Mouse (Mus musculus) T-helper 17 cell (primary cell): Measurements from ENCODE around the gene Cgref1.

Source experiments
- in situ Hi-C, 2 experiments: fragments of 300-600 bp; cut with MboI, MseI; formaldehyde crosslinking; loops; 1 replicate in 1 of 2; 2 replicates in 1 of 2; pipeline ENCODE4 v1.15.1; 2025; ENCODE audit warnings: high pct_unique_total_duplicates in 2 of 2

Gene Cgref1

GRCm38 (mm10) chr5:30950451-30950850 is 5.1 kb upstream of the Cgref1 start:
- in situ Hi-C loops, result no loop called here

- in situ Hi-C loops, result no loop called here
Measured at GRCm38 (mm10) chr5:30949654-30950326, 4.4 kb upstream of the Cgref1 start.

- in situ Hi-C loops, result no loop called here
Measured at GRCm38 (mm10) chr5:30948620-30949019, 3.2 kb upstream of the Cgref1 start.

GRCm38 (mm10) chr5:30944344-30944743 is 1.0 kb downstream of the Cgref1 start:
- in situ Hi-C loops, result loop anchor here in 1 of 2 experiments (5.0 kb wide), 1 partner anchor 697 kb away; no protein-coding TSS in a partner anchor

- in situ Hi-C loops, result loop anchor here in 1 of 2 experiments (5.0 kb wide), 1 partner anchor 696 kb away; no protein-coding TSS in a partner anchor
Measured at GRCm38 (mm10) chr5:30943004-30943403, 2.4 kb downstream of the Cgref1 start.

- in situ Hi-C loops, result loop anchor here (5.0 kb wide), 4 partner anchors 37 to 72 kb away; no protein-coding TSS in a partner anchor
Measured at GRCm38 (mm10) chr5:30934725-30935461, 10.5 kb downstream of the Cgref1 start.

- in situ Hi-C loops, result loop anchor here (5.0 kb wide), 4 partner anchors 39 to 74 kb away; no protein-coding TSS in a partner anchor
Measured at GRCm38 (mm10) chr5:30933705-30934104, 11.7 kb downstream of the Cgref1 start.

GRCm38 (mm10) chr5:30931378-30931777 is 14.0 kb downstream of the Cgref1 start:
- in situ Hi-C loops, result loop anchor here (5.0 kb wide), 4 partner anchors 41 to 76 kb away; no protein-coding TSS in a partner anchor

- in situ Hi-C loops, result loop anchor here (5.0 kb wide), 4 partner anchors 41 to 76 kb away; no protein-coding TSS in a partner anchor
Measured at GRCm38 (mm10) chr5:30930846-30931245, 14.5 kb downstream of the Cgref1 start.

- in situ Hi-C loops, result loop anchor here (5.0 kb wide), 4 partner anchors 42 to 77 kb away; no protein-coding TSS in a partner anchor
Measured at GRCm38 (mm10) chr5:30930121-30930520, 15.3 kb downstream of the Cgref1 start.

GRCm38 (mm10) chr5:30927945-30928529 is 17.4 kb downstream of the Cgref1 start:
- in situ Hi-C loops, result loop anchor here in 1 of 2 experiments (5.0 kb wide), 1 partner anchor 126 kb away; no protein-coding TSS in a partner anchor

- in situ Hi-C loops, result loop anchor here in 1 of 2 experiments (5.0 kb wide), 1 partner anchor 124 kb away; no protein-coding TSS in a partner anchor
Measured at GRCm38 (mm10) chr5:30926073-30926472, 19.3 kb downstream of the Cgref1 start.

GRCm38 (mm10) chr5:30925217-30925616 is 20.2 kb downstream of the Cgref1 start:
- in situ Hi-C loops, result loop anchor here in 1 of 2 experiments (5.0 kb wide), 1 partner anchor 123 kb away; no protein-coding TSS in a partner anchor

- in situ Hi-C loops, result loop anchor here in 1 of 2 experiments (5.0 kb wide), 1 partner anchor 122 kb away; no protein-coding TSS in a partner anchor
Measured at GRCm38 (mm10) chr5:30924614-30925013, 20.8 kb downstream of the Cgref1 start.

- in situ Hi-C loops, result no loop called here
Measured at GRCm38 (mm10) chr5:30923119-30923518, 22.3 kb downstream of the Cgref1 start.

- in situ Hi-C loops, result no loop called here
Measured at GRCm38 (mm10) chr5:30922581-30923041, 22.8 kb downstream of the Cgref1 start.

- in situ Hi-C loops, result no loop called here
Measured at GRCm38 (mm10) chr5:30921256-30922033, 23.9 kb downstream of the Cgref1 start, which contains the start of gene Khk. TSS of gene Khk (plus strand) at chr5:30921431.

GRCm38 (mm10) chr5:30920621-30921020 is 24.8 kb downstream of the Cgref1 start:
- in situ Hi-C loops, result no loop called here

- in situ Hi-C loops, result loop anchor here in 1 of 2 experiments (5.0 kb wide), 1 partner anchor 108 kb away; the partner anchor contains the start of gene Mapre3
Measured at GRCm38 (mm10) chr5:30919831-30920614, 25.4 kb downstream of the Cgref1 start.

- in situ Hi-C loops, result loop anchor here in 1 of 2 experiments (5.0 kb wide), 1 partner anchor 106 kb away; the partner anchor contains the start of gene Mapre3
Measured at GRCm38 (mm10) chr5:30918691-30919090, 26.7 kb downstream of the Cgref1 start.
